Mouse (Mus musculus) C2C12 (cell line): ENCODE measurements around the gene Mto1. TPM values are rescaled to one million over a fixed set of nuclear protein-coding genes. Genes with fewer than 3 reads are reported as not detected.

Source experiments
- H3K27me3 ChIP-seq: one replicate; pipeline ENCODE4 v1.6.1; 2011; ENCODE audit not compliant: control insufficient read depth, insufficient read depth, insufficient read length
- H3K36me3 ChIP-seq: one replicate; pipeline ENCODE4 v1.6.1; 2011; ENCODE audit not compliant: control insufficient read depth, insufficient read depth
- H3K4me3 ChIP-seq: one replicate; pipeline ENCODE4 v1.5.1; 2011; ENCODE audit warnings: mild to moderate bottlenecking, control low read depth; ENCODE audit not compliant: poor library complexity, insufficient read depth, severe bottlenecking
- H3K79me2 ChIP-seq: one replicate; pipeline ENCODE4 v1.6.1; 2011; ENCODE audit not compliant: control insufficient read depth, insufficient read depth
- H3K79me3 ChIP-seq: one replicate; pipeline ENCODE4 v1.6.1; 2011; ENCODE audit warnings: low read depth, control low read depth
- H3ac ChIP-seq: one replicate; pipeline ENCODE3; 2011; ENCODE audit warnings: low read depth; ENCODE audit not compliant: control insufficient read depth, insufficient read length
- CEBPB ChIP-seq: IDR thresholded peaks from one replicate; pipeline ENCODE4 v1.6.1; 2011; ENCODE audit warnings: low read depth, mild to moderate bottlenecking, control low read depth, moderate library complexity
- CTCF ChIP-seq: IDR thresholded peaks from one replicate; pipeline ENCODE4 v1.5.1; 2011; ENCODE audit not compliant: control insufficient read depth, insufficient read depth, insufficient read length
- FOSL1 ChIP-seq: IDR thresholded peaks from one replicate; pipeline ENCODE4 v1.8.0; 2011; ENCODE audit warnings: mild to moderate bottlenecking, low read length; ENCODE audit not compliant: poor library complexity, insufficient read depth, severe bottlenecking
- MAX ChIP-seq: IDR thresholded peaks from one replicate; pipeline ENCODE4 v1.6.1; 2011; ENCODE audit warnings: mild to moderate bottlenecking, control low read depth
- MYOD1 ChIP-seq: IDR thresholded peaks from one replicate; pipeline ENCODE4 v1.6.1; 2011; ENCODE audit warnings: low read depth; ENCODE audit not compliant: control insufficient read depth, insufficient read length
- MYOG ChIP-seq: IDR thresholded peaks from one replicate; pipeline ENCODE4 v1.6.1; 2011; ENCODE audit not compliant: control insufficient read depth, insufficient read length; ENCODE audit errors: extremely low read depth
- USF1 ChIP-seq: IDR thresholded peaks from one replicate; pipeline ENCODE4 v1.6.1; 2011; ENCODE audit warnings: low read depth, mild to moderate bottlenecking, control low read depth, moderate library complexity
- polyA plus RNA-seq: library from polyadenylated mRNA; unstranded; fragments of >200 nt; fragmentation: generic; extraction: Trizol; gene quantifications from one replicate; pipeline ENCODE4 v1.2.1, GENCODE M21; 2012; ENCODE audit warnings: missing spikeins

The Mto1 gene
- polyA plus RNA-seq, 1 experiment, result 11.2 TPM

GRCm38 (mm10) chr9:78493171-78493570 lies 45.2 kb downstream of the Mto1 start:
- H3K79me2 ChIP-seq, result no peaks in the 10 kb centered on the region
- H3ac ChIP-seq, result no peak overlapping the region
- no peaks in the 10 kb centered on the region for H3K36me3 ChIP-seq
- H3K27me3 ChIP-seq, result no peaks in the 10 kb centered on the region
- H3K4me3 ChIP-seq, result no peak overlapping the region
- H3K79me3 ChIP-seq, result no peaks in the 10 kb centered on the region
- TF ChIP-seq CEBPB (no peak), FOSL1 (no peak), MAX (no peak), MYOG (no peak), USF1 (no peak)

GRCm38 (mm10) chr9:78500386-78500785 lies 52.4 kb downstream of the Mto1 start:
- no peak overlapping the region for H3K4me3 ChIP-seq
- H3K79me3 ChIP-seq, result no peaks in the 10 kb centered on the region
- no peaks in the 10 kb centered on the region for H3K36me3 ChIP-seq
- no peak overlapping the region for H3ac ChIP-seq
- no peaks in the 10 kb centered on the region for H3K79me2 ChIP-seq
- TF ChIP-seq CEBPB (no peak), USF1 (no peak), MYOG (no peak), MYOD1 (no peak), MAX (no peak), CTCF (no peak), FOSL1 (no peak)
- no peaks in the 10 kb centered on the region for H3K27me3 ChIP-seq

GRCm38 (mm10) chr9:78501284-78501683 lies 53.3 kb downstream of the Mto1 start:
- Histone ChIP-seq H3K27me3 (no peaks in the 10 kb centered on the region), H3K4me3 (no peak overlapping the region), H3K79me2 (no peaks in the 10 kb centered on the region), H3ac (no peak overlapping the region), H3K79me3 (no peaks in the 10 kb centered on the region), H3K36me3 (no peaks in the 10 kb centered on the region)
- TF ChIP-seq CTCF (no peak), MAX (no peak), MYOG (no peak)

GRCm38 (mm10) chr9:78503223-78504079 lies 55.4 kb downstream of the Mto1 start:
- Histone ChIP-seq H3K4me3 (no peak overlapping the region), H3ac (no peak overlapping the region), H3K79me2 (no peaks in the 10 kb centered on the region), H3K27me3 (no peaks in the 10 kb centered on the region), H3K36me3 (no peaks in the 10 kb centered on the region), H3K79me3 (no peaks in the 10 kb centered on the region)
- TF ChIP-seq CEBPB (peak; percentile 25), USF1 (no peak), MAX (peak; percentile 12)

- Histone ChIP-seq H3K27me3 (no peaks in the 10 kb centered on the region), H3K4me3 (no peak overlapping the region), H3ac (no peak overlapping the region), H3K79me2 (no peaks in the 10 kb centered on the region), H3K79me3 (no peaks in the 10 kb centered on the region), H3K36me3 (no peaks in the 10 kb centered on the region)
- TF ChIP-seq CEBPB, result no peak
- TF ChIP-seq FOSL1, result no peak
- no peak for TF ChIP-seq MAX
- TF ChIP-seq USF1, result no peak
- no peak for TF ChIP-seq MYOD1
- TF ChIP-seq CTCF, result no peak
- TF ChIP-seq MYOG, result no peak
Measured at GRCm38 (mm10) chr9:78504133-78504532, 56.1 kb downstream of the Mto1 start.

GRCm38 (mm10) chr9:78504679-78505078 lies 56.7 kb downstream of the Mto1 start:
- H3K79me3 ChIP-seq, result no peaks in the 10 kb centered on the region
- TF ChIP-seq USF1, result no peak
- TF ChIP-seq CTCF, result no peak
- TF ChIP-seq MYOG, result no peak
- no peak for TF ChIP-seq MYOD1
- TF ChIP-seq FOSL1, result no peak
- TF ChIP-seq MAX, result no peak
- no peak for TF ChIP-seq CEBPB
- no peaks in the 10 kb centered on the region for H3K36me3 ChIP-seq
- no peak overlapping the region for H3ac ChIP-seq
- H3K27me3 ChIP-seq, result no peaks in the 10 kb centered on the region
- H3K79me2 ChIP-seq, result no peaks in the 10 kb centered on the region
- H3K4me3 ChIP-seq, result no peak overlapping the region
